Mouse (Mus musculus) myocyte (in vitro differentiated cells): ENCODE data around the gene Esp22.

ENCODE experiments used
- MYOD1 ChIP-seq, 3 experiments: IDR thresholded peaks; one replicate each; pipeline ENCODE4 v1.6.1; 2011; ENCODE audit warnings: control low read depth in 2 of 3, low read depth in 2 of 3, mild to moderate bottlenecking in 2 of 3, moderate library complexity in 1 of 3; ENCODE audit not compliant: insufficient read length in 2 of 3, control insufficient read depth in 1 of 3
- POLR2A ChIP-seq: IDR thresholded peaks from one replicate; pipeline ENCODE4 v1.6.1; 2011; ENCODE audit warnings: low read depth, mild to moderate bottlenecking, control low read depth, moderate library complexity; ENCODE audit not compliant: insufficient read length
- POLR2AphosphoS2 ChIP-seq: IDR thresholded peaks from one replicate; pipeline ENCODE4 v1.6.1; 2011; ENCODE audit warnings: low read depth, control low read depth; ENCODE audit not compliant: insufficient read length
- TCF3 ChIP-seq: IDR thresholded peaks from one replicate; pipeline ENCODE4 v1.6.1; 2011; ENCODE audit warnings: low read depth, control low read depth; ENCODE audit not compliant: insufficient read length
- USF1 ChIP-seq: IDR thresholded peaks from one replicate; pipeline ENCODE4 v1.6.1; 2011; ENCODE audit warnings: low read depth, mild to moderate bottlenecking, control low read depth, moderate library complexity

DNA sequence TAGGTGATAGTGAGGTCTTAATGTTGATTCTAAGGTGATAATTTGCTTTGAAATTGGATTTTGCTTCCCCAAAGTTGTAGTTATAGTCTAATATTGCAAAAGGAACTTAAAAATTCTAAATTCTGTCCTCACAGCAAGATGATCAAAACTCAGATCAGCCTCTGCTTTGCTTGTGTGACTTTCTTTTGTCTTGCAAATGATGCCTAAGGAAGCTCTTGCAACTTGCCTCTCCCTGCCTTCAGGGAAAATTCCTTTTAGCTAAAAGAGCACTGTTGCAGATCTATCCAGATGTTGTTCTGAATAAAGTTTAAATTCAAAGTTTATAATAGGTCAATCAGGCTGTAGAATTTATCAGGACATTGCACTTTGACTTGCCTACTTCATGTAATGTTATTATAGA is 31.5 kb upstream of the Esp22 start:
- TF ChIP-seq TCF3 (no peak), POLR2AphosphoS2 (no peak), POLR2A (no peak), USF1 (no peak), MYOD1 (IDR thresholded peaks at IDR 0.05; ENCODE audit: control insufficient read depth in 1 of 3, insufficient read length in 2 of 3, low read depth in 2 of 3) (no peak)
